Mouse (Mus musculus): ENCODE data around the gene Neb. TPM values are rescaled to one million over a fixed set of nuclear protein-coding genes. Genes with fewer than 3 reads are reported as not detected.

Neb gene
- polyA plus RNA-seq, 2 experiments: 0.13 to 0.18 TPM

DNA sequence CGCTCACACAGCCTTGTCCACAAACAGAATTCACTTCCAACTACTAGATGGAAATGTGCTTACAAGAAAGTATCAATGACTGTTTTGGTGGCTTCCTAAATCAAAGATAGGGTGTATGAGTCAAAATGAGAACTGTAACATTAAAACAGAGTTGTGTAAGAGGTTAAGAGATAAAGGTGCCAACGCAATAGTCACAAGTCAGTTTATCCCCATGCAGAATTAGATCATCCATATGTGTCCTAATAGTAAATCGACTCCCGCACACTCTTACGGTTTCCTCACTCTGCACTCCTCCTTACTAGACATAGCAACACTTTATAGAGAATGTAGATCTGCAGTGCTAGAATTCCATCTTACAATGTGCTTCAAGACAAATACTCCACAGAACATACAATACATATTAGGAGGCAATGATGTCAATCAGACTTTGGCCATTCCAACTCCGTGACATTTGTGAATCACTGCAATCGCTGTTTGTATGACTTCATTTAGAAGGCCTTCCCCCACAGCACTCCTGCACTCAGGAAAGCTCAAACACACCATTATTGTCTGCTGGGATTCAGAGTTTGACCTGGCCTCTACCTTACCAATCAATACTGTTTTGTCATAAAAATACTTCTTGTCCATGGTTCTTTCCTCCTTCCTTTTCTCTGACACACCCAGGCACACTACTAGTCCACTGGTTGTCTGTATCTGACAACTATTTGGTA is 41.9 kb upstream of the Neb start:
- Histone ChIP-seq H3K27ac (no peak overlapping the region), H3K27me3 (ENCODE audit: control insufficient read depth, insufficient read depth, low read length) (no peaks in the 10 kb centered on the region), H3K4me3 (ENCODE audit: insufficient read depth in 1 of 2, low read depth in 2 of 2, low read length in 2 of 2) (no peak overlapping the region), H3K36me3 (replicated peaks; ENCODE audit: control insufficient read depth, insufficient read depth, low read depth) (peaks cover 12% of the 10 kb centered on the region), H3K4me1 (replicated peaks; ENCODE audit: control insufficient read depth in 2 of 2, insufficient read depth in 2 of 2, low read length in 1 of 2) (peaks cover 23 to 26% of the 10 kb centered on the region in 2 experiments), H3K9me3 (ENCODE audit: control insufficient read depth, low read length) (no peaks in the 10 kb centered on the region), H3K4me2 (ENCODE audit: low read depth) (peak overlapping the region; percentile 77), H3K9ac (replicated peaks) (no peak overlapping the region)
- WGBS (ENCODE audit: insufficient replicate concordance): 76% methylated on average over 7 of the region's 7 CpGs
- TF ChIP-seq CTCF (IDR thresholded peaks at IDR 0.05; ENCODE audit: low read depth) (no peak), EP300 (IDR thresholded peaks at IDR 0.05; ENCODE audit: low read depth) (no peak)
- no peak for ATAC-seq (ENCODE audit: insufficient read depth)
- no peak for DNase-seq (ENCODE audit: low read depth in 3 of 3, low spot score in 3 of 3)

- H3K4me2 ChIP-seq (ENCODE audit: low read depth): 0 out of 2 replicates have a peak overlapping the region, but pooled peaks have one; percentile 4
- 41% methylated on average over 6 of the region's 6 CpGs for WGBS (ENCODE audit: insufficient replicate concordance)
These were observed 41.0 kb upstream of the Neb start for GRCm38 (mm10) chr2:52419295-52419694.

DNA sequence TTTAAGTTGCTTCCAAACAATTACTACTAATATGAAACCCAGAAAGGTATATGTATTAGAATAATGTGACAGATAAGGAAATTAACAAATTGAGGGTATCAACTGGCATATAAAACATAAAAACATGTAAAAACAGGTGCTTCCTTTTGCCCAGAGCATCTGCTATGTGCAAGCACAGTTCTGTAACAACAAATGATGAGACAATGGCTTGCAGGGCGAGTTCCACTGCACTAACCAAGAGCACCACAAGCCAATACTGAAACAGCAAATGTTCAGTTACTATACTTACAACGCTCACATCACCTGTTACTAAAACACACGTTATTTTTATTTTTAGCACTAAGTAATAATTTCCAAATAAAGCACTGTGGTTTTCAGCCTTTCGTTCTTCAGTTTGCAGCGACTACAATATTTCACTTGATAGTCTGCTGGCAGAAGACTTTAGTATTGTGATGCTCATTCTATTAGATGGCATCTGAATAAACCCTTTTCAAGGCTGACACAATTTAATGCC is 34.3 kb upstream of the Neb start:
- 82% methylated on average over 5 of the region's 5 CpGs for WGBS (ENCODE audit: insufficient replicate concordance)
- H3K4me1 ChIP-seq (replicated peaks; ENCODE audit: control insufficient read depth in 2 of 2, insufficient read depth in 2 of 2, low read length in 1 of 2): no peaks in the 10 kb centered on the region
- no peak for DNase-seq (ENCODE audit: low read depth in 3 of 3, low spot score in 3 of 3)
- H3K9me3 ChIP-seq (ENCODE audit: control insufficient read depth, low read length): peaks cover 9% of the 10 kb centered on the region
- no peak for ATAC-seq (ENCODE audit: insufficient read depth)
- no peak overlapping the region for H3K27ac ChIP-seq
- H3K4me3 ChIP-seq (ENCODE audit: insufficient read depth in 1 of 2, low read depth in 2 of 2, low read length in 2 of 2): no peak overlapping the region
- no peaks in the 10 kb centered on the region for H3K27me3 ChIP-seq (ENCODE audit: control insufficient read depth, insufficient read depth, low read length)
- no peak overlapping the region for H3K4me2 ChIP-seq (ENCODE audit: low read depth)
- no peak for TF ChIP-seq CTCF (IDR thresholded peaks at IDR 0.05; ENCODE audit: low read depth)
- no peak for TF ChIP-seq EP300 (IDR thresholded peaks at IDR 0.05; ENCODE audit: low read depth)
- H3K36me3 ChIP-seq (replicated peaks; ENCODE audit: control insufficient read depth, insufficient read depth, low read depth): peaks cover 47% of the 10 kb centered on the region
- H3K9ac ChIP-seq (replicated peaks): no peak overlapping the region

More at GRCm38 (mm10) chr2:52419295-52419694, 41.0 kb upstream of the Neb start:
- H3K9ac ChIP-seq (replicated peaks): no peak overlapping the region
- no peak overlapping the region for H3K4me3 ChIP-seq (ENCODE audit: insufficient read depth in 1 of 2, low read depth in 2 of 2, low read length in 2 of 2)
- peaks cover 23 to 26% of the 10 kb centered on the region in 2 experiments for H3K4me1 ChIP-seq (replicated peaks; ENCODE audit: control insufficient read depth in 2 of 2, insufficient read depth in 2 of 2, low read length in 1 of 2)
- TF ChIP-seq EP300 (IDR thresholded peaks at IDR 0.05; ENCODE audit: low read depth) (no peak), CTCF (IDR thresholded peaks at IDR 0.05; ENCODE audit: low read depth) (no peak)
- no peak overlapping the region for H3K27ac ChIP-seq
- DNase-seq (ENCODE audit: low read depth in 3 of 3, low spot score in 3 of 3) (no peak), ATAC-seq (ENCODE audit: insufficient read depth) (no peak)
- no peaks in the 10 kb centered on the region for H3K27me3 ChIP-seq (ENCODE audit: control insufficient read depth, insufficient read depth, low read length)
- no peaks in the 10 kb centered on the region for H3K9me3 ChIP-seq (ENCODE audit: control insufficient read depth, low read length)
- peaks cover 12% of the 10 kb centered on the region for H3K36me3 ChIP-seq (replicated peaks; ENCODE audit: control insufficient read depth, insufficient read depth, low read depth)

- no peak for DNase-seq (ENCODE audit: low read depth in 3 of 3, low spot score in 3 of 3)
- Histone ChIP-seq H3K4me3 (ENCODE audit: insufficient read depth in 1 of 2, low read depth in 2 of 2, low read length in 2 of 2) (no peak overlapping the region), H3K9ac (replicated peaks) (no peak overlapping the region), H3K4me1 (replicated peaks; ENCODE audit: control insufficient read depth in 2 of 2, insufficient read depth in 2 of 2, low read length in 1 of 2) (no peaks in the 10 kb centered on the region), H3K36me3 (replicated peaks; ENCODE audit: control insufficient read depth, insufficient read depth, low read depth) (peaks cover 51% of the 10 kb centered on the region), H3K4me2 (ENCODE audit: low read depth) (no peak overlapping the region), H3K27me3 (ENCODE audit: control insufficient read depth, insufficient read depth, low read length) (no peaks in the 10 kb centered on the region), H3K9me3 (ENCODE audit: control insufficient read depth, low read length) (peaks cover 9% of the 10 kb centered on the region), H3K27ac (no peak overlapping the region)
- no peak for ATAC-seq (ENCODE audit: insufficient read depth)
- 75% methylated on average over 1 of the region's 1 CpGs for WGBS (ENCODE audit: insufficient replicate concordance)
- peak; percentile 37; the same call in 1 of the 2 replicates for TF ChIP-seq CTCF (IDR thresholded peaks at IDR 0.05; ENCODE audit: low read depth)
- TF ChIP-seq EP300 (IDR thresholded peaks at IDR 0.05; ENCODE audit: low read depth): no peak
These were observed 28.2 kb upstream of the Neb start for GRCm38 (mm10) chr2:52406480-52406879.

DNA sequence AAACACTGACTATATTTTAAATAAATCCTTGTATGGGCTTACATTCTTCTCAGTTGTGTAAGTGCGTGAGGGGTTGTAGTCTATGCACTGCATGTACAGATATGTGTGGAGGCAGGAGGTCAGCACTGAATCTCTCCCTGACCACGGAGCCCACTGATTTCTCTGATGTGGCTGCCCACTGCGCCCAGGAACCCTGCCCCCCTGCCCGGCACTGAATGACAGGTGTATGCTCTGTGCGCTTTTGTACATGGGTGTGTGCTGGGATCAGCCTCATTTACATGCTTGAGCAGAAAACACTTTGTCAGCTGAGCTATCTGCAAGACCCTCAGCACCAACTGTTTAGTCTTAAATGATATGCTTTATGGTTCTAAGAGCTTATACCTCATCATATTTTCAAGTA is 27.0 kb upstream of the Neb start:
- Histone ChIP-seq H3K9me3 (ENCODE audit: control insufficient read depth, low read length) (peaks cover 2% of the 10 kb centered on the region), H3K27me3 (ENCODE audit: control insufficient read depth, insufficient read depth, low read length) (no peaks in the 10 kb centered on the region), H3K9ac (replicated peaks) (no peak overlapping the region), H3K36me3 (replicated peaks; ENCODE audit: control insufficient read depth, insufficient read depth, low read depth) (peaks cover 40% of the 10 kb centered on the region), H3K27ac (no peak overlapping the region), H3K4me1 (replicated peaks; ENCODE audit: control insufficient read depth in 2 of 2, insufficient read depth in 2 of 2, low read length in 1 of 2) (no peaks in the 10 kb centered on the region), H3K4me3 (ENCODE audit: insufficient read depth in 1 of 2, low read depth in 2 of 2, low read length in 2 of 2) (no peak overlapping the region), H3K4me2 (ENCODE audit: low read depth) (no peak overlapping the region)
- WGBS (ENCODE audit: insufficient replicate concordance): 85% methylated on average over 5 of the region's 5 CpGs
- no peak for DNase-seq (ENCODE audit: low read depth in 3 of 3, low spot score in 3 of 3)
- ATAC-seq (ENCODE audit: insufficient read depth): no peak
- no peak for TF ChIP-seq CTCF (IDR thresholded peaks at IDR 0.05; ENCODE audit: low read depth)
- no peak for TF ChIP-seq EP300 (IDR thresholded peaks at IDR 0.05; ENCODE audit: low read depth)
